Mouse (Mus musculus) embryo, embryonic 10 days (tissue): ENCODE results near the gene Gm49387.
"Not testable (repeated sequence)": the region's sequence is repeated elsewhere in the genome, so short reads cannot be mapped to it uniquely, and the experiment has no call there.

ENCODE experiments used
- DNase-seq: peaks from one replicate; pipeline ENCODE4 v3.0.0-alpha.2; 2015; ENCODE audit warnings: low spot score

The Gm49387 gene

GRCm38 (mm10) chr14:31640890-31641505 lies 320 bp upstream of the Gm49387 start, which contains the start of the genes Btd and Hacl1:
Gene Btd (plus strand): TSS chr14:31641028.
Gene Hacl1 (minus strand): TSS chr14:31641286.
- peak; percentile 94 for DNase-seq

- DNase-seq = no peak
Observed at GRCm38 (mm10) chr14:31630677-31631076, 10.0 kb downstream of the Gm49387 start.

GRCm38 (mm10) chr14:31622748-31623147 lies 17.9 kb downstream of the Gm49387 start:
- no peak for DNase-seq

GRCm38 (mm10) chr14:31620591-31621223 lies 20.0 kb downstream of the Gm49387 start:
- DNase-seq = no peak

- DNase-seq = no peak
Observed at GRCm38 (mm10) chr14:31617997-31618396, 22.7 kb downstream of the Gm49387 start.

GRCm38 (mm10) chr14:31617204-31617603 lies 23.5 kb downstream of the Gm49387 start:
- no peak for DNase-seq

GRCm38 (mm10) chr14:31613671-31614070 lies 27.0 kb downstream of the Gm49387 start:
- no peak for DNase-seq

GRCm38 (mm10) chr14:31611986-31612385 lies 28.7 kb downstream of the Gm49387 start:
- no peak for DNase-seq

- DNase-seq = no peak
Observed at GRCm38 (mm10) chr14:31605514-31605913, 35.2 kb downstream of the Gm49387 start.

GRCm38 (mm10) chr14:31604916-31605315 lies 35.8 kb downstream of the Gm49387 start:
- peak; percentile 24 for DNase-seq

- not testable (repeated sequence) for DNase-seq
Observed at GRCm38 (mm10) chr14:31602616-31602979, 38.1 kb downstream of the Gm49387 start.

GRCm38 (mm10) chr14:31601908-31602615 lies 38.6 kb downstream of the Gm49387 start:
- DNase-seq = no peak

GRCm38 (mm10) chr14:31597446-31597845 lies 43.2 kb downstream of the Gm49387 start:
- no peak for DNase-seq

GRCm38 (mm10) chr14:31596408-31596807 lies 44.3 kb downstream of the Gm49387 start:
- no peak for DNase-seq

GRCm38 (mm10) chr14:31594693-31595092 lies 46.0 kb downstream of the Gm49387 start:
- no peak for DNase-seq

- DNase-seq = no peak
Observed at GRCm38 (mm10) chr14:31593036-31593435, 47.6 kb downstream of the Gm49387 start.

- DNase-seq = no peak
Observed at GRCm38 (mm10) chr14:31591243-31591642, 49.4 kb downstream of the Gm49387 start, which contains the start of gene Colq. Gene Colq (minus strand): TSS chr14:31591343.

- DNase-seq = no peak
Observed at GRCm38 (mm10) chr14:31586451-31586850, 54.2 kb downstream of the Gm49387 start.

- DNase-seq = no peak
Observed at GRCm38 (mm10) chr14:31583082-31583481, 57.6 kb downstream of the Gm49387 start.

GRCm38 (mm10) chr14:31577966-31578735 lies 62.5 kb downstream of the Gm49387 start:
- no peak for DNase-seq

- no peak for DNase-seq
Observed at GRCm38 (mm10) chr14:31576846-31577697, 63.6 kb downstream of the Gm49387 start.
